Mouse (Mus musculus) B cell, adult 2 months (primary cell): ENCODE measurements around the gene Msmb.
A peak's percentile ranks its signal among the peaks of the same experiment; 100 is the strongest.
"Not testable (repeated sequence)": the region's sequence is repeated elsewhere in the genome, so short reads cannot be mapped to it uniquely, and the experiment has no call there.

Experiments
- DNase-seq, 2 experiments: peaks; one replicate each; pipeline ENCODE4 v3.0.0; 2022

The Msmb gene

GRCm38 (mm10) chr14:32146578-32146977, 4.8 kb downstream of the Msmb start:
- no peak for DNase-seq

- no peak for DNase-seq
Measured at GRCm38 (mm10) chr14:32150872-32151271, 9.0 kb downstream of the Msmb start.

- DNase-seq = no peak
Measured at GRCm38 (mm10) chr14:32152243-32152965, 10.6 kb downstream of the Msmb start.

- no peak for DNase-seq
Measured at GRCm38 (mm10) chr14:32153156-32153555, 11.3 kb downstream of the Msmb start.

GRCm38 (mm10) chr14:32154758-32155157, 12.9 kb downstream of the Msmb start:
- no peak for DNase-seq

GRCm38 (mm10) chr14:32159150-32159670, 17.4 kb downstream of the Msmb start:
- DNase-seq = peak in 1 of 2 experiments; percentile 66

GRCm38 (mm10) chr14:32159690-32160246, 17.9 kb downstream of the Msmb start, which contains the start of gene Ncoa4:
Gene Ncoa4, plus strand, starts transcription at chr14:32159865.
- DNase-seq = peak; percentile 97

- DNase-seq = no peak
Measured at GRCm38 (mm10) chr14:32160563-32160962, 18.7 kb downstream of the Msmb start.

GRCm38 (mm10) chr14:32161090-32161885, 19.5 kb downstream of the Msmb start:
- no peak for DNase-seq

GRCm38 (mm10) chr14:32162231-32162630, 20.4 kb downstream of the Msmb start:
- no peak for DNase-seq

GRCm38 (mm10) chr14:32163203-32163888, 21.5 kb downstream of the Msmb start:
- DNase-seq = no peak

GRCm38 (mm10) chr14:32164173-32165051, 22.6 kb downstream of the Msmb start:
- no peak for DNase-seq

GRCm38 (mm10) chr14:32165278-32166061, 23.6 kb downstream of the Msmb start:
- peak; percentile 90 to 91 for DNase-seq

- DNase-seq = no peak
Measured at GRCm38 (mm10) chr14:32166062-32166441, 24.2 kb downstream of the Msmb start.

- DNase-seq = no peak
Measured at GRCm38 (mm10) chr14:32166840-32167239, 25.0 kb downstream of the Msmb start.

- no peak for DNase-seq
Measured at GRCm38 (mm10) chr14:32167326-32167725, 25.5 kb downstream of the Msmb start.

GRCm38 (mm10) chr14:32168653-32169231, 26.9 kb downstream of the Msmb start:
- DNase-seq = no peak

- DNase-seq = no peak
Measured at GRCm38 (mm10) chr14:32170137-32170536, 28.3 kb downstream of the Msmb start.

- DNase-seq = no peak
Measured at GRCm38 (mm10) chr14:32175310-32175709, 33.5 kb downstream of the Msmb start.

GRCm38 (mm10) chr14:32176590-32176989, 34.8 kb downstream of the Msmb start:
- DNase-seq = not testable (repeated sequence)
